Mouse (Mus musculus) kidney, postnatal 0 days (tissue): ENCODE results near the gene Wwp2. TPM values are rescaled to one million over a fixed set of nuclear protein-coding genes. Genes with fewer than 3 reads are reported as not detected.

ENCODE experiments used
- ATAC-seq: fragments of 200-750 bp; cut with Nextera tagmentation; replicated peaks from 2 replicates; pipeline ENCODE4 v1.8.0; 2017; ENCODE audit warnings: low read depth, moderate number of reproducible peaks, moderate TSS enrichment, moderate library complexity; ENCODE audit not compliant: low FRiP score
- DNase-seq: peaks from one replicate; pipeline ENCODE4 v3.0.0-alpha.2; 2016; ENCODE audit warnings: low spot score
- H3K27ac ChIP-seq: fragments of 300-500 bp; sonication (generic); 2 replicates; pipeline ENCODE4 v1.5.1; 2014; ENCODE audit warnings: mild to moderate bottlenecking
- H3K27me3 ChIP-seq: fragments of 300-500 bp; sonication (generic); 2 replicates; pipeline ENCODE4 v1.6.1; 2014; ENCODE audit warnings: low read length, mixed read lengths; ENCODE audit not compliant: insufficient read depth
- H3K36me3 ChIP-seq: fragments of 300-500 bp; sonication (generic); 2 replicates; pipeline ENCODE4 v1.6.1; 2014; ENCODE audit warnings: low read length, mixed read lengths; ENCODE audit not compliant: insufficient read depth
- H3K4me1 ChIP-seq: fragments of 300-500 bp; sonication (generic); replicated peaks from 2 replicates; pipeline ENCODE4 v1.6.1; 2014; ENCODE audit warnings: antibody characterized with exemption, low read length, mixed read lengths; ENCODE audit not compliant: insufficient read depth
- H3K4me2 ChIP-seq: fragments of 300-500 bp; sonication (generic); 2 replicates; pipeline ENCODE4 v1.6.1; 2014; ENCODE audit warnings: mild to moderate bottlenecking, low read length, moderate library complexity, mixed read lengths
- H3K4me3 ChIP-seq: fragments of 300-500 bp; sonication (generic); replicated peaks from 2 replicates; pipeline ENCODE4 v1.5.1; 2014; ENCODE audit warnings: low read depth, low read length
- H3K9ac ChIP-seq: fragments of 300-500 bp; sonication (generic); 2 replicates; pipeline ENCODE4 v1.6.1; 2014; ENCODE audit warnings: low read depth, low read length
- H3K9me3 ChIP-seq: fragments of 300-500 bp; sonication (generic); replicated peaks from 2 replicates; pipeline ENCODE4 v1.6.1; 2016; ENCODE audit warnings: low read length, inconsistent platforms, mixed read lengths
- CTCF ChIP-seq: IDR thresholded peaks from 2 replicates; pipeline ENCODE4 v1.5.1; 2016; ENCODE audit warnings: antibody characterized with exemption, low read depth, mild to moderate bottlenecking, moderate library complexity
- WGBS: fragments of 180-500 bp; shearing (Covaris S2); extraction: QIAGEN DNeasy Blood & Tissue Kit; methylation state at CpG from one replicate; pipeline ENCODE4 v1.1.7; 2014; 5-methylcytosine and 5-hydroxymethylcytosine counted together
- polyA plus RNA-seq: library from polyadenylated mRNA; unstranded; fragments of >200 nt; fragmentation: Nextera tagmentation; extraction: Ambion mirVana; gene quantifications from 2 replicates; pipeline ENCODE4 v1.2.1, GENCODE M21; 2015

The Wwp2 gene
- polyA plus RNA-seq, 1 experiment from 2014 or later: 38.9 TPM

GRCm38 (mm10) chr8:107582136-107582535 lies 146.0 kb downstream of the Wwp2 start:
- Histone ChIP-seq H3K36me3 (peaks cover 62% of the 10 kb centered on the region), H3K27me3 (no peaks in the 10 kb centered on the region), H3K9ac (no peak overlapping the region), H3K9me3 (no peaks in the 10 kb centered on the region), H3K4me1 (0 out of 2 replicates have a peak, but pooled peaks cover 5% of the 10 kb centered on the region), H3K4me3 (no peak overlapping the region), H3K27ac (no peak overlapping the region), H3K4me2 (no peak overlapping the region)
- WGBS: 90% methylated on average over 11 of the region's 11 CpGs
- DNase-seq (no peak), ATAC-seq (no peak)
- no peak for TF ChIP-seq CTCF

- 0 out of 2 replicates have a peak, but pooled peaks cover 6% of the 10 kb centered on the region for H3K4me1 ChIP-seq
- peak overlapping the region; percentile 88 for H3K9ac ChIP-seq
- H3K27me3 ChIP-seq: no peaks in the 10 kb centered on the region
- 0% methylated on average over 17 of the region's 17 CpGs for WGBS
- H3K27ac ChIP-seq: peak overlapping the region; percentile 78
- DNase-seq: peak; percentile 35
- no peaks in the 10 kb centered on the region for H3K9me3 ChIP-seq
- H3K4me2 ChIP-seq: peak overlapping the region; percentile 81
- no peak for TF ChIP-seq CTCF
- peak overlapping the region; percentile 92 for H3K4me3 ChIP-seq
- no peak for ATAC-seq
- peaks cover 26% of the 10 kb centered on the region for H3K36me3 ChIP-seq
These were observed 151.3 kb downstream of the Wwp2 start for GRCm38 (mm10) chr8:107587429-107587994.

- H3K4me3 ChIP-seq: peak within 1 kb of the TSS; percentile 92
- DNase-seq: peak; percentile 98
- WGBS: 2% methylated on average over 65 of the region's 65 CpGs
- ATAC-seq: peak; percentile 91
- H3K27ac ChIP-seq: peak within 1 kb of the TSS; percentile 78
- peak within 1 kb of the TSS; percentile 81 for H3K4me2 ChIP-seq
- no peaks in the 10 kb centered on the region for H3K27me3 ChIP-seq
- peak within 1 kb of the TSS; percentile 88 for H3K9ac ChIP-seq
- H3K4me1 ChIP-seq: 0 out of 2 replicates have a peak, but pooled peaks cover 6% of the 10 kb centered on the region
- peaks cover 19% of the 10 kb centered on the region for H3K36me3 ChIP-seq
- no peaks in the 10 kb centered on the region for H3K9me3 ChIP-seq
- peak; percentile 56; the same call in 1 of the 2 replicates for TF ChIP-seq CTCF
These were observed 152.0 kb downstream of the Wwp2 start, which contains the start of gene Psmd7 for GRCm38 (mm10) chr8:107587995-107588780. TSS of gene Psmd7 (minus strand) at chr8:107588464.

- no peak overlapping the region for H3K4me3 ChIP-seq
- no peak overlapping the region for H3K4me2 ChIP-seq
- no peaks in the 10 kb centered on the region for H3K4me1 ChIP-seq
- ATAC-seq (no peak), DNase-seq (no peak)
- TF ChIP-seq CTCF: no peak
- no peaks in the 10 kb centered on the region for H3K36me3 ChIP-seq
- H3K9ac ChIP-seq: no peak overlapping the region
- no peak overlapping the region for H3K27ac ChIP-seq
- H3K27me3 ChIP-seq: no peaks in the 10 kb centered on the region
- 78% methylated on average over 6 of the region's 6 CpGs for WGBS
- H3K9me3 ChIP-seq: no peaks in the 10 kb centered on the region
These were observed 158.0 kb downstream of the Wwp2 start for GRCm38 (mm10) chr8:107593967-107594729.

GRCm38 (mm10) chr8:107594817-107595216 lies 158.7 kb downstream of the Wwp2 start:
- no peak for TF ChIP-seq CTCF
- WGBS: 63% methylated on average over 6 of the region's 6 CpGs

GRCm38 (mm10) chr8:107597731-107598130 lies 161.6 kb downstream of the Wwp2 start:
- H3K4me3 ChIP-seq: no peak overlapping the region
- no peaks in the 10 kb centered on the region for H3K9me3 ChIP-seq
- DNase-seq: no peak
- TF ChIP-seq CTCF: no peak
- H3K27me3 ChIP-seq: no peaks in the 10 kb centered on the region
- no peaks in the 10 kb centered on the region for H3K36me3 ChIP-seq
- WGBS: 80% methylated on average over 1 of the region's 1 CpGs
- H3K9ac ChIP-seq: no peak overlapping the region
- no peak overlapping the region for H3K4me2 ChIP-seq
- H3K4me1 ChIP-seq: no peaks in the 10 kb centered on the region
- H3K27ac ChIP-seq: no peak overlapping the region
- no peak for ATAC-seq

More at GRCm38 (mm10) chr8:107594817-107595216, 158.7 kb downstream of the Wwp2 start:
- no peak overlapping the region for H3K4me3 ChIP-seq
- no peaks in the 10 kb centered on the region for H3K27me3 ChIP-seq
- H3K36me3 ChIP-seq: no peaks in the 10 kb centered on the region
- H3K9ac ChIP-seq: no peak overlapping the region
- no peak overlapping the region for H3K4me2 ChIP-seq
- DNase-seq: no peak
- no peak for ATAC-seq
- H3K27ac ChIP-seq: no peak overlapping the region
- H3K9me3 ChIP-seq: no peaks in the 10 kb centered on the region
- no peaks in the 10 kb centered on the region for H3K4me1 ChIP-seq
